Mouse (Mus musculus): Measurements from ENCODE around the gene Dppa2. TPM values are rescaled to one million over a fixed set of nuclear protein-coding genes. Genes with fewer than 3 reads are reported as not detected.

Dppa2 gene
- not detected in 2 replicates for polyA plus RNA-seq (2012; rRNA removed)

GRCm38 (mm10) chr16:48303509-48303908, at the start of gene Dppa2:
TSS of gene Dppa2 (plus strand) at chr16:48303908.

GRCm38 (mm10) chr16:48283517-48283916, 20.2 kb upstream of the Dppa2 start, which contains the start of gene Dppa4:
TSS of gene Dppa4 (plus strand) at chr16:48283733.

Other genes starting within 250 kb of the Dppa2 start
- gene Dppa4, start 20.2 kb upstream of the Dppa2 start, polyA plus RNA-seq (2012; rRNA removed), result not detected in 2 replicates
- 0.05 TPM in 1 of 2 replicates, not detected in the other for gene Gm5485, start 108.5 kb downstream of the Dppa2 start, polyA plus RNA-seq (2012; rRNA removed)
- 0.02 TPM in 1 of 2 replicates, not detected in the other for gene Morc1, start 127.3 kb downstream of the Dppa2 start, polyA plus RNA-seq (2012; rRNA removed)

Data from liver, embryonic 18 days (tissue).